Mouse (Mus musculus) testis, adult 2 months (tissue): ENCODE data around the gene Hebp1. TPM values are rescaled to one million over a fixed set of nuclear protein-coding genes. Genes with fewer than 3 reads are reported as not detected.

Experiments used
- H3K27ac ChIP-seq: fragments of 200-500 bp; 2 replicates; pipeline ENCODE4 v1.5.1; 2012; ENCODE audit warnings: low read depth, low read length; ENCODE audit not compliant: control insufficient read depth, insufficient read depth
- H3K27me3 ChIP-seq: fragments of 200-500 bp; 2 replicates; pipeline ENCODE4 v1.6.1; 2012; ENCODE audit warnings: mild to moderate bottlenecking, low read length, moderate library complexity; ENCODE audit not compliant: control insufficient read depth, insufficient read depth
- H3K36me3 ChIP-seq: fragments of 200-500 bp; 2 replicates; pipeline ENCODE4 v1.6.1; 2012; ENCODE audit warnings: mild to moderate bottlenecking, low read length; ENCODE audit not compliant: control insufficient read depth, insufficient read depth
- H3K4me1 ChIP-seq: fragments of 200-500 bp; 2 replicates; pipeline ENCODE4 v1.6.1; 2012; ENCODE audit warnings: low read length; ENCODE audit not compliant: control insufficient read depth, insufficient read depth
- H3K4me3 ChIP-seq: fragments of 200-500 bp; 2 replicates; pipeline ENCODE4 v1.5.1; 2012; ENCODE audit warnings: low read depth, mild to moderate bottlenecking, low read length, moderate library complexity, mixed read lengths; ENCODE audit not compliant: control insufficient read depth
- CTCF ChIP-seq: fragments of 200-500 bp; IDR thresholded peaks from 2 replicates; pipeline ENCODE4 v1.5.1; 2012; ENCODE audit warnings: low read depth, mild to moderate bottlenecking, inconsistent platforms, low read length, moderate library complexity; ENCODE audit not compliant: control insufficient read depth, insufficient read depth, insufficient replicate concordance
- POLR2A ChIP-seq: fragments of 200-500 bp; IDR thresholded peaks from 2 replicates; pipeline ENCODE4 v1.6.1; 2012; ENCODE audit warnings: low read depth, mild to moderate bottlenecking, inconsistent platforms, low read length, moderate library complexity; ENCODE audit not compliant: control insufficient read depth
- polyA plus RNA-seq: library from polyadenylated mRNA; depleted of rRNA; stranded (reverse); fragments of >200 nt; gene quantifications from 2 replicates; pipeline ENCODE4 v1.2.3, GENCODE M21; 2012

The Hebp1 gene
- polyA plus RNA-seq, 1 experiment = 4.9 TPM

GRCm38 (mm10) chr6:135232443-135233182, 34.8 kb upstream of the Hebp1 start:
- TF ChIP-seq POLR2A (no peak), CTCF (no peak)
- no peak overlapping the region for H3K4me3 ChIP-seq
- H3K36me3 ChIP-seq = no peaks in the 10 kb centered on the region
- no peak overlapping the region for H3K27ac ChIP-seq
- H3K27me3 ChIP-seq = no peaks in the 10 kb centered on the region
- no peaks in the 10 kb centered on the region for H3K4me1 ChIP-seq

- Histone ChIP-seq H3K4me3 (no peak overlapping the region), H3K27me3 (no peaks in the 10 kb centered on the region), H3K36me3 (no peaks in the 10 kb centered on the region; the same call in 1 of the 2 replicates), H3K27ac (no peak overlapping the region), H3K4me1 (no peaks in the 10 kb centered on the region)
- no peak for TF ChIP-seq CTCF
- TF ChIP-seq POLR2A = no peak
Measured at GRCm38 (mm10) chr6:135230586-135230985, 32.8 kb upstream of the Hebp1 start.

GRCm38 (mm10) chr6:135228465-135228941, 30.7 kb upstream of the Hebp1 start:
- Histone ChIP-seq H3K27ac (no peak overlapping the region), H3K36me3 (no peaks in the 10 kb centered on the region; the same call in 1 of the 2 replicates)

GRCm38 (mm10) chr6:135223786-135224416, 26.1 kb upstream of the Hebp1 start:
- H3K27me3 ChIP-seq = no peaks in the 10 kb centered on the region
- no peak overlapping the region for H3K4me3 ChIP-seq
- no peak for TF ChIP-seq POLR2A
- TF ChIP-seq CTCF = no peak
- no peak overlapping the region for H3K27ac ChIP-seq
- no peaks in the 10 kb centered on the region; the same call in 1 of the 2 replicates for H3K36me3 ChIP-seq
- H3K4me1 ChIP-seq = no peaks in the 10 kb centered on the region

More at GRCm38 (mm10) chr6:135228465-135228941, 30.7 kb upstream of the Hebp1 start:
- no peak overlapping the region for H3K4me3 ChIP-seq
- H3K27me3 ChIP-seq = no peaks in the 10 kb centered on the region
- H3K4me1 ChIP-seq = no peaks in the 10 kb centered on the region
- no peak for TF ChIP-seq CTCF
- no peak for TF ChIP-seq POLR2A

- H3K36me3 ChIP-seq = no peaks in the 10 kb centered on the region
- H3K4me1 ChIP-seq = no peaks in the 10 kb centered on the region
- no peak for TF ChIP-seq CTCF
- TF ChIP-seq POLR2A = no peak
- H3K27ac ChIP-seq = no peak overlapping the region
- no peaks in the 10 kb centered on the region for H3K27me3 ChIP-seq
- H3K4me3 ChIP-seq = no peak overlapping the region
Measured at GRCm38 (mm10) chr6:135219916-135220315, 22.1 kb upstream of the Hebp1 start.

GRCm38 (mm10) chr6:135218330-135218729, 20.5 kb upstream of the Hebp1 start:
- Histone ChIP-seq H3K36me3 (no peaks in the 10 kb centered on the region), H3K27me3 (no peaks in the 10 kb centered on the region), H3K27ac (no peak overlapping the region), H3K4me3 (no peak overlapping the region), H3K4me1 (no peaks in the 10 kb centered on the region)
- TF ChIP-seq POLR2A = no peak
- TF ChIP-seq CTCF = no peak

GRCm38 (mm10) chr6:135212666-135213065, 14.8 kb upstream of the Hebp1 start:
- TF ChIP-seq CTCF = no peak
- TF ChIP-seq POLR2A = no peak
- no peaks in the 10 kb centered on the region for H3K4me1 ChIP-seq

More at GRCm38 (mm10) chr6:135212666-135213065, 14.8 kb upstream of the Hebp1 start:
- no peaks in the 10 kb centered on the region for H3K27me3 ChIP-seq
- no peak overlapping the region for H3K27ac ChIP-seq
- no peaks in the 10 kb centered on the region for H3K36me3 ChIP-seq
- H3K4me3 ChIP-seq = no peak overlapping the region
